Mouse (Mus musculus) heart, embryonic 12.5 days (tissue): Measurements from ENCODE around the gene Iqgap1. TPM values are rescaled to one million over a fixed set of nuclear protein-coding genes. Genes with fewer than 3 reads are reported as not detected.

Experiments used
- polyA plus RNA-seq: library from polyadenylated mRNA; unstranded; fragments of >200 nt; fragmentation: Nextera tagmentation; extraction: Ambion mirVana; gene quantifications from 2 replicates; pipeline ENCODE4 v1.2.1, GENCODE M21; 2016

Gene Iqgap1
- polyA plus RNA-seq, 1 experiment from 2014 or later: 41.3 TPM

Other genes starting within 250 kb of the Iqgap1 start
- gene Crtc3, start 137.1 kb downstream of the Iqgap1 start, polyA plus RNA-seq: 16.7 and 16.9 TPM in 2 replicates
- gene Zscan2, start 34.9 kb upstream of the Iqgap1 start, polyA plus RNA-seq: 2.0 and 2.4 TPM in 2 replicates
- gene Wdr73, start 75.3 kb upstream of the Iqgap1 start, polyA plus RNA-seq: 18.8 and 19.9 TPM in 2 replicates
- gene Nmb, start 79.1 kb upstream of the Iqgap1 start, polyA plus RNA-seq: 3.6 and 3.7 TPM in 2 replicates
- gene Sec11a, start 121.8 kb upstream of the Iqgap1 start, polyA plus RNA-seq: 145 and 152 TPM in 2 replicates
- 15.2 and 18.1 TPM in 2 replicates for gene Zfp592, start 167.7 kb upstream of the Iqgap1 start, polyA plus RNA-seq
- 30.2 and 30.4 TPM in 2 replicates for gene Alpk3, start 231.6 kb upstream of the Iqgap1 start, polyA plus RNA-seq